Mouse (Mus musculus) forebrain, embryonic 10.5 days (tissue): ENCODE data around the gene Tpp2. TPM values are rescaled to one million over a fixed set of nuclear protein-coding genes. Genes with fewer than 3 reads are reported as not detected.
A peak's percentile ranks its signal among the peaks of the same experiment; 100 is the strongest.
"Not testable (repeated sequence)": the region's sequence is repeated elsewhere in the genome, so short reads cannot be mapped to it uniquely, and the experiment has no call there.

ENCODE experiments used
- DNase-seq: peaks from one replicate; pipeline ENCODE4 v3.0.0-alpha.2; 2017; ENCODE audit warnings: low spot score; ENCODE audit errors: extremely low spot score
- H3K27ac ChIP-seq: fragments of 300-500 bp; sonication (generic); 2 replicates; pipeline ENCODE4 v1.5.1; 2016; ENCODE audit warnings: mild to moderate bottlenecking
- H3K27me3 ChIP-seq: fragments of 300-500 bp; sonication (generic); 2 replicates; pipeline ENCODE4 v1.6.1; 2016; ENCODE audit warnings: mild to moderate bottlenecking; ENCODE audit not compliant: poor library complexity, severe bottlenecking
- H3K36me3 ChIP-seq: fragments of 300-500 bp; sonication (generic); replicated peaks from 2 replicates; pipeline ENCODE4 v1.6.1; 2016; ENCODE audit warnings: mild to moderate bottlenecking, moderate library complexity
- H3K4me1 ChIP-seq: fragments of 300-500 bp; sonication (generic); 2 replicates; pipeline ENCODE4 v1.6.1; 2016
- H3K4me3 ChIP-seq: fragments of 300-500 bp; sonication (generic); 2 replicates; pipeline ENCODE4 v1.5.1; 2016; ENCODE audit warnings: mild to moderate bottlenecking, moderate library complexity
- H3K9me3 ChIP-seq: fragments of 300-500 bp; sonication (generic); 2 replicates; pipeline ENCODE4 v1.6.1; 2016; ENCODE audit warnings: mild to moderate bottlenecking, moderate library complexity
- WGBS: fragments of 180-500 bp; shearing (Covaris S2); methylation state at CpG from one replicate; pipeline ENCODE4 v1.1.7; 2016; 5-methylcytosine and 5-hydroxymethylcytosine counted together
- microRNA-seq: library from miRNA; unstranded; fragments of <30 nt; microRNA quantifications from one replicate; pipeline ENCODE4, GENCODE M21; 2017
- polyA plus RNA-seq: library from polyadenylated mRNA; unstranded; fragments of >200 nt; fragmentation: Nextera tagmentation; extraction: Ambion mirVana; gene quantifications from 2 replicates; pipeline ENCODE4 v1.2.1, GENCODE M21; 2016

Gene Tpp2
- polyA plus RNA-seq, 1 experiment from 2014 or later, result 68.9 TPM

DNA sequence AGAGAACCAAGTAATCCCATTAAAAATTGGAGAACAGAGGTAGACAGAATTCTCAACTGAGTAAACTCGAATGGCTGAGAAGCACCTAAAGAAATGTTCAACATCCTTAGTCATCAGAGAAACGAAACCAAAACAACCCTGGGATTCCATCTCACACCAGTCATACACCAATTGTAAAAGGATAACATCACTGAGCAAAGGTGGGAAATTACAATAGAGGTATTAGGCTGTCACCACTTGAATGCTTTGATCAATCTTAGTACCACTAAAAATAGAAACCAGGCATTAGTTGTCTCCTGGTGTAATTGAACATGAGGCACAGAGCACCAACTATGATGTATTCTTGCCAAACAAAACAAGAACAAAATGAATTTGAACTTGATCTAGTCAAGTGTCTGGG, 98.8 kb downstream of the Tpp2 start:
- Histone ChIP-seq H3K4me1 (no peaks in the 10 kb centered on the region), H3K27me3 (no peaks in the 10 kb centered on the region), H3K9me3 (no peaks in the 10 kb centered on the region), H3K4me3 (no peak overlapping the region), H3K36me3 (no peaks in the 10 kb centered on the region), H3K27ac (no peak overlapping the region)
- DNase-seq, result no peak
- 72% methylated on average over 2 of the region's 2 CpGs for WGBS

DNA sequence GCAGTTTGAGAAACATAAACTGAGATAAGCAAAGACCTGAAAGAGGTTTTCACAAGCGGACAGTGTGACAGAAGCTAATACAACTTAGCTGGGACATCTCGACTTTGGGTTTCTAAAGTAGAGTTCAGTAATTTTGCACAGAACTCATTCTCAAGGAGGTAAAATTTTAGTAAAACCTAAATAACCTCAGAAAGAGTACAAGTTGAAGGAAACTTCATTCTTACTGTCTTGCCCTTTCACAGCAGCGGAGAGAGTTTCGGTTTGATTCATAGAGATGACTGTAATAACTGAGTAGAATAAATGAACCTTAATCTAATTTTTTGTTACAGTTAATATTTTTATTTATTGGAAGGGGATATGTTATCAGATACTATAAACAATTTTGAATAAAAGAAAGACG, 99.5 kb downstream of the Tpp2 start:
- Histone ChIP-seq H3K27me3 (no peaks in the 10 kb centered on the region), H3K27ac (no peak overlapping the region), H3K4me3 (no peak overlapping the region), H3K4me1 (no peaks in the 10 kb centered on the region), H3K9me3 (no peaks in the 10 kb centered on the region), H3K36me3 (no peaks in the 10 kb centered on the region)
- WGBS, result 89% methylated on average over 5 of the region's 5 CpGs
- DNase-seq, result no peak

DNA sequence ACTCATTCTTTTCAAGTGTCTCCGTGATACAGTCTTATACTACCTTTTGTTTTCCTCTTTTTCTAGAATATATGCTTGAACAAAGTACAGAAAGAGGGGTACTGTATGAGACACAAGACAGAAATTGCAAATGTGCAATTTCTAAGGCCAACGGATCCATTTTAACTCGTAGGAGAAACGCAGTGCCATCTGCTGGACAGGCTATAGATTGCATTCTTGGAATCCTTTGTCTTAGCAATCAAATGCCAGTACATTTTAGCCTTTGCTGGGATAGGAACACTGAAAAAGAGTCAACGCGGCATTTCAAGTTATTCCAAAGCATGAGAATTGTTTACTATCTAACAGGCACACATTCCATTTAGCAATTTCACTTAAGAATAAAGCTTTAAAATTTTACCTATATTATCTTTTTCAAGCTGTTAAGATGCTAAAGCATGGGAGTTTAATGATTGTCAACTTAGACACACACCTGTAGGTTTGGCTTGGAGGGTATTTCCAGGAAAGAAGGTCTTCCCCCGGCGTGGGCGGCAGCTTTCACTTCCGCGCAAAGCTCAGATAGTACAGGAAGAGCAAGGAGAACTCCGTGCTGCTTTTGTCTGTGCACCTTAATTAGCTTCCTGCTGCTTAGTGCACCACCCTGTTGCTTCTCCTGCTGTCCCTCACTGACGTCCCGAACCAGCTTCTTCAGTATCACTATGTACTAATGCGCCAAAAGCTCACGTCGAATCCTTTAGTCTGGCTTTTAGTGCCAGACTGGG, 108.5 kb downstream of the Tpp2 start:
- WGBS, result 2% methylated on average over 17 of the region's 17 CpGs
- Histone ChIP-seq H3K27ac (peak overlapping the region; percentile 80), H3K4me1 (peaks cover 7% of the 10 kb centered on the region), H3K9me3 (no peaks in the 10 kb centered on the region), H3K36me3 (no peaks in the 10 kb centered on the region), H3K27me3 (no peaks in the 10 kb centered on the region), H3K4me3 (peak overlapping the region; percentile 54)
- peak; percentile 54 for DNase-seq

DNA sequence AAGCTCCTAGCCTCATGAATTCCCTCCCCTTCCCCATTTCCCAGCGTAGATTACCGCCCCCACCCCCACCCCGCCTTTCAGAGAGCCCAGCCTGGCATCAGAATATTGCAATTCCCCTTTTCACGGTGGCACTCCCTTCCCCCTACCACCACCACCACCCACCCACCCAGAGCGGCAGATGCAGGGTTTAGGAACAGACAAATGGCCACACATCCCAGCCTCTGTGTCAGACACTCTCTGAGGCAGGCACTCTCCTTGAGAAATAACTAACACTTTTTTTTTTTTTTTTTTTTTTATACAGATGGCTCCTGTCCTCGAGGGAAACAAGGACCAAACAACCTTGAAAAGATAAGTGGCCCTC, 109.1 kb downstream of the Tpp2 start:
- Histone ChIP-seq H3K4me1 (peaks cover 7% of the 10 kb centered on the region), H3K4me3 (peak overlapping the region; percentile 54), H3K9me3 (no peaks in the 10 kb centered on the region), H3K36me3 (no peaks in the 10 kb centered on the region), H3K27me3 (no peaks in the 10 kb centered on the region), H3K27ac (peak overlapping the region; percentile 80)
- no peak for DNase-seq
- 7% methylated on average over 6 of the region's 6 CpGs for WGBS

DNA sequence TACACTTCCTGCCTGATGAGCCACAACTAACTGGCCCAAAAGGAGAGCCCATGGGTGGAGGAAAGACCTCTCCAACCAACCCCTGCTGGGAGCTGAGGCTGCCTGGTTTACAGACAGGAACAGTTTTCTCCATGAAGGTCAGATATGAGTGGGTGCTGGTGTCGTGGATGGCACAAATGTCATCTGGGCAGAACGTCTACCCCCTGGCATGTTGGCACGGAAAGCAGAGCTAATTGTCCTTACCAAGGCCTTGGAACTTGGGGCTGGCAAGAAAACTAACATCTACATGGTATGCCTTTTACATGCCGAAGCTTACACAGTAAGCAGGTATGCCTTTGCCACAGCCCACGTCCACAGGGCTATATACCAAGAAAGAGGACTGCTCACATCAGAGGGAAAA, 112.2 kb downstream of the Tpp2 start:
- 88% methylated on average over 5 of the region's 5 CpGs for WGBS
- H3K36me3 ChIP-seq, H3K27ac ChIP-seq, DNase-seq, H3K4me3 ChIP-seq, H3K27me3 ChIP-seq, H3K4me1 ChIP-seq, H3K9me3 ChIP-seq: not testable (repeated sequence)

DNA sequence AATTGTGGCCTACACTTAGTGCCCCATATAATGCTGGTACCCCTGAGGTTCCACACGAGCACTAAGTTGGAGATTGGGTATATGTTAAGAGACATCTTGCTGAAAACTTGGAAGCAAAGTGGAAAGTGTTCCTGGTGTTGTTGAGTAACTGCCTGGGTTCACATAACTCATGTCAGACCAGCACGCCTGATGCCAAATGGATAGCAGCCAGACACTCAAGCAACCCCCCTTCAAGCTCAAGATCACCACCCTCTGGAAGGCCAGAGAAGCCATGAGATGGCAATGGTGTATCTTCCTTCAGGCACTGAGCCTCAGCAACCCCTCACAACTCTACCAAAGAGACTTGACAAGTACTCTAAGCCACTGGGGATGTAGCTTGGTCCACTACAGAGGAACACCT, 113.1 kb downstream of the Tpp2 start:
- Histone ChIP-seq H3K27ac (no peak overlapping the region), H3K9me3 (no peaks in the 10 kb centered on the region), H3K4me1 (peaks cover 7% of the 10 kb centered on the region), H3K36me3 (no peaks in the 10 kb centered on the region), H3K4me3 (no peak overlapping the region), H3K27me3 (no peaks in the 10 kb centered on the region)
- no peak for DNase-seq
- WGBS, result 86% methylated on average over 2 of the region's 2 CpGs

Small RNAs within 50 kb of the gene (microRNA-seq; reads per million reads assigned to microRNA genes)
- gene Gm24180, result not detected

Other genes with a start within 250 kb of the Tpp2 start
- gene 1500015O10Rik, start 203.0 kb upstream of the Tpp2 start, polyA plus RNA-seq, result 0.26 TPM in 1 of 2 replicates, not detected in the other
- gene Uxs1, start 105.8 kb upstream of the Tpp2 start, polyA plus RNA-seq, result 20.3 and 21.7 TPM in 2 replicates
- 0.34 and 0.55 TPM in 2 replicates for gene Mettl21c, start 86.4 kb downstream of the Tpp2 start, polyA plus RNA-seq
- 0.15 and 0.19 TPM in 2 replicates for gene Gm8251, start 128.3 kb downstream of the Tpp2 start, polyA plus RNA-seq
- gene Tex30, start 168.8 kb downstream of the Tpp2 start, polyA plus RNA-seq, result 115 and 124 TPM in 2 replicates
- gene Kdelc1, start 185.2 kb downstream of the Tpp2 start, polyA plus RNA-seq, result 69.3 and 70.1 TPM in 2 replicates
- 26.6 and 27.4 TPM in 2 replicates for gene Bivm, start 185.3 kb downstream of the Tpp2 start, polyA plus RNA-seq
- 24.1 and 25.5 TPM in 2 replicates for gene Ercc5, start 214.1 kb downstream of the Tpp2 start, polyA plus RNA-seq